Mouse (Mus musculus) right cerebral cortex, postnatal 25 days (tissue): ENCODE results near the gene Btbd10.

ENCODE experiments used
- DNase-seq: peaks from one replicate; pipeline ENCODE4 v3.0.0; 2022

The Btbd10 gene

GRCm38 (mm10) chr7:113368746-113369619 lies at the start of gene Btbd10:
Gene Btbd10, minus strand, starts transcription at chr7:113369392.
- DNase-seq, result peak; percentile 96

GRCm38 (mm10) chr7:113416536-113416935 lies 47.3 kb upstream of the Btbd10 start:
- no peak for DNase-seq

GRCm38 (mm10) chr7:113415256-113415655 lies 46.1 kb upstream of the Btbd10 start:
- no peak for DNase-seq

- DNase-seq, result no peak
Measured at GRCm38 (mm10) chr7:113408712-113409111, 39.5 kb upstream of the Btbd10 start.

- DNase-seq, result no peak
Measured at GRCm38 (mm10) chr7:113398083-113398482, 28.9 kb upstream of the Btbd10 start.

- no peak for DNase-seq
Measured at GRCm38 (mm10) chr7:113396661-113397060, 27.5 kb upstream of the Btbd10 start.

- no peak for DNase-seq
Measured at GRCm38 (mm10) chr7:113391619-113392018, 22.4 kb upstream of the Btbd10 start.

GRCm38 (mm10) chr7:113388470-113388869 lies 19.3 kb upstream of the Btbd10 start, which contains the start of gene Pth:
Gene Pth, minus strand, starts transcription at chr7:113388570.
- DNase-seq, result no peak

GRCm38 (mm10) chr7:113377875-113378658 lies 8.9 kb upstream of the Btbd10 start:
- DNase-seq, result peak; percentile 28

- DNase-seq, result no peak
Measured at GRCm38 (mm10) chr7:113372682-113373081, 3.5 kb upstream of the Btbd10 start.

- peak; percentile 77 for DNase-seq
Measured at GRCm38 (mm10) chr7:113369620-113370340, 588 bp upstream of the Btbd10 start.

- no peak for DNase-seq
Measured at GRCm38 (mm10) chr7:113367440-113367839, 1.8 kb downstream of the Btbd10 start.

GRCm38 (mm10) chr7:113349089-113349488 lies 20.1 kb downstream of the Btbd10 start:
- no peak for DNase-seq

- no peak for DNase-seq
Measured at GRCm38 (mm10) chr7:113347694-113348093, 21.5 kb downstream of the Btbd10 start.

GRCm38 (mm10) chr7:113347271-113347670 lies 21.9 kb downstream of the Btbd10 start:
- peak; percentile 74 for DNase-seq

- no peak for DNase-seq
Measured at GRCm38 (mm10) chr7:113335250-113335649, 33.9 kb downstream of the Btbd10 start.

GRCm38 (mm10) chr7:113334036-113334435 lies 35.2 kb downstream of the Btbd10 start:
- DNase-seq, result no peak

- DNase-seq, result no peak
Measured at GRCm38 (mm10) chr7:113320128-113320527, 49.1 kb downstream of the Btbd10 start.

- peak; percentile 63 for DNase-seq
Measured at GRCm38 (mm10) chr7:113311784-113312183, 57.4 kb downstream of the Btbd10 start.

GRCm38 (mm10) chr7:113310136-113310535 lies 59.1 kb downstream of the Btbd10 start:
- DNase-seq, result no peak

GRCm38 (mm10) chr7:113297813-113298212 lies 71.4 kb downstream of the Btbd10 start:
- DNase-seq, result no peak

GRCm38 (mm10) chr7:113295077-113295890 lies 73.9 kb downstream of the Btbd10 start:
- DNase-seq, result no peak
